Mouse (Mus musculus): ENCODE measurements around the gene Sergef.
"Not testable (repeated sequence)": the region's sequence is repeated elsewhere in the genome, so short reads cannot be mapped to it uniquely, and the experiment has no call there.

The Sergef gene

GRCm38 (mm10) chr7:46639692-46640031, at the start of gene Sergef:
TSS of gene Sergef (minus strand) at chr7:46639807.
- DNase-seq (ENCODE audit: low read depth) = peak; percentile 89

- DNase-seq (ENCODE audit: low read depth) = no peak
Measured at GRCm38 (mm10) chr7:46686827-46687226, 47.2 kb upstream of the Sergef start.

GRCm38 (mm10) chr7:46680732-46681131, 41.1 kb upstream of the Sergef start:
- no peak for DNase-seq (ENCODE audit: low read depth)

GRCm38 (mm10) chr7:46679044-46679443, 39.4 kb upstream of the Sergef start:
- not testable (repeated sequence) for DNase-seq (ENCODE audit: low read depth)

- peak; percentile 13 for DNase-seq (ENCODE audit: low read depth)
Measured at GRCm38 (mm10) chr7:46678417-46678816, 38.8 kb upstream of the Sergef start.

GRCm38 (mm10) chr7:46676808-46677360, 37.3 kb upstream of the Sergef start:
- no peak for DNase-seq (ENCODE audit: low read depth)

- no peak for DNase-seq (ENCODE audit: low read depth)
Measured at GRCm38 (mm10) chr7:46675886-46676285, 36.3 kb upstream of the Sergef start.

GRCm38 (mm10) chr7:46675061-46675460, 35.5 kb upstream of the Sergef start:
- DNase-seq (ENCODE audit: low read depth) = no peak

- no peak for DNase-seq (ENCODE audit: low read depth)
Measured at GRCm38 (mm10) chr7:46672160-46672672, 32.6 kb upstream of the Sergef start, which contains the start of gene Tph1. TSS of gene Tph1 (minus strand) at chr7:46672537.

GRCm38 (mm10) chr7:46667256-46667655, 27.6 kb upstream of the Sergef start:
- no peak for DNase-seq (ENCODE audit: low read depth)

- peak; percentile 42 for DNase-seq (ENCODE audit: low read depth)
Measured at GRCm38 (mm10) chr7:46665236-46665635, 25.6 kb upstream of the Sergef start.

GRCm38 (mm10) chr7:46661591-46662090, 22.0 kb upstream of the Sergef start:
- no peak for DNase-seq (ENCODE audit: low read depth)

- no peak for DNase-seq (ENCODE audit: low read depth)
Measured at GRCm38 (mm10) chr7:46652279-46652678, 12.7 kb upstream of the Sergef start.

GRCm38 (mm10) chr7:46650231-46650630, 10.6 kb upstream of the Sergef start:
- DNase-seq (ENCODE audit: low read depth) = peak; percentile 37

GRCm38 (mm10) chr7:46648431-46649140, 9.0 kb upstream of the Sergef start:
- no peak for DNase-seq (ENCODE audit: low read depth)

- peak; percentile 21 for DNase-seq (ENCODE audit: low read depth)
Measured at GRCm38 (mm10) chr7:46643172-46643571, 3.6 kb upstream of the Sergef start.

- no peak for DNase-seq (ENCODE audit: low read depth)
Measured at GRCm38 (mm10) chr7:46640062-46640461, 455 bp upstream of the Sergef start.

GRCm38 (mm10) chr7:46638889-46639691, 517 bp downstream of the Sergef start:
- DNase-seq (ENCODE audit: low read depth) = no peak

GRCm38 (mm10) chr7:46628375-46628975, 11.1 kb downstream of the Sergef start:
- DNase-seq (ENCODE audit: low read depth) = no peak

GRCm38 (mm10) chr7:46623979-46624378, 15.6 kb downstream of the Sergef start:
- no peak for DNase-seq (ENCODE audit: low read depth)

GRCm38 (mm10) chr7:46618416-46619110, 21.0 kb downstream of the Sergef start:
- no peak for DNase-seq (ENCODE audit: low read depth)
